Mouse (Mus musculus) left cerebral cortex, adult 8-10 months (tissue): ENCODE data around the gene Kifc3. TPM values are rescaled to one million over a fixed set of nuclear protein-coding genes. Genes with fewer than 3 reads are reported as not detected.

Source experiments
- DNase-seq, 2 experiments: peaks; one replicate each; pipeline ENCODE4 v3.0.0; 2022; ENCODE audit warnings: low spot score in 2 of 2
- total RNA-seq, 4 experiments: library from RNA; stranded (reverse); gene quantifications; 2 replicates each; pipeline ENCODE4 v1.2.4; 2022

The Kifc3 gene
- total RNA-seq, 4 experiments from 2014 or later, result 52.8 to 71.1 (median 56.8) TPM

- no peak for DNase-seq
These were observed 123.3 kb downstream of the Kifc3 start for GRCm38 (mm10) chr8:95079305-95079704.

- no peak for DNase-seq
These were observed 124.6 kb downstream of the Kifc3 start for GRCm38 (mm10) chr8:95078055-95078454.

GRCm38 (mm10) chr8:95076151-95076550, 126.5 kb downstream of the Kifc3 start:
- DNase-seq, result no peak

- no peak for DNase-seq
These were observed 127.1 kb downstream of the Kifc3 start for GRCm38 (mm10) chr8:95075504-95075903.

- DNase-seq, result no peak
These were observed 135.0 kb downstream of the Kifc3 start for GRCm38 (mm10) chr8:95067582-95067981.

GRCm38 (mm10) chr8:95064531-95064930, 138.1 kb downstream of the Kifc3 start:
- DNase-seq, result no peak

GRCm38 (mm10) chr8:95059812-95060533, 142.6 kb downstream of the Kifc3 start:
- no peak for DNase-seq

- no peak for DNase-seq
These were observed 144.0 kb downstream of the Kifc3 start for GRCm38 (mm10) chr8:95058661-95059060.

GRCm38 (mm10) chr8:95056414-95056813, 146.2 kb downstream of the Kifc3 start:
- DNase-seq, result no peak

GRCm38 (mm10) chr8:95054927-95055510, 147.6 kb downstream of the Kifc3 start, which contains the start of gene Drc7:
Gene Drc7 (plus strand): TSS chr8:95055103.
- DNase-seq, result no peak

- no peak for DNase-seq
These were observed 148.2 kb downstream of the Kifc3 start for GRCm38 (mm10) chr8:95054438-95054837.

Other genes starting within 250 kb of the Kifc3 start
- gene Adgrg1, start 228.1 kb downstream of the Kifc3 start, total RNA-seq, result 10 to 100 TPM; 72.9 to 94.8 (median 80.5) TPM
- gene Adgrg3, start 185.1 kb downstream of the Kifc3 start, total RNA-seq, result under 1 TPM in 2 of 4 experiments, not detected in 2; 0.27 to 0.30 TPM
- gene Drc7, start 147.7 kb downstream of the Kifc3 start, total RNA-seq, result 1 to 10 TPM; 1.2 to 2.6 (median 1.9) TPM
- 10 to 100 TPM; 46.1 to 50.9 (median 47.7) TPM for gene Katnb1, start 121.6 kb downstream of the Kifc3 start, total RNA-seq
- under 1 TPM; 0.25 to 0.53 (median 0.49) TPM for gene Cngb1, start 103.8 kb upstream of the Kifc3 start, total RNA-seq
- gene Tepp, start 107.8 kb upstream of the Kifc3 start, total RNA-seq, result not detected
- 10 to 100 TPM; 14.7 to 16.3 (median 15.3) TPM for gene Zfp319, start 129.1 kb upstream of the Kifc3 start, total RNA-seq
- gene Usb1, start 129.5 kb upstream of the Kifc3 start, total RNA-seq, result 10 to 100 TPM; 11.4 to 13.8 (median 12.2) TPM
- gene Mmp15, start 149.5 kb upstream of the Kifc3 start, total RNA-seq, result 10 to 100 TPM; 16.0 to 17.9 (median 16.8) TPM
- 10 to 100 TPM; 52.7 to 60.3 (median 57.4) TPM for gene Cfap20, start 232.1 kb upstream of the Kifc3 start, total RNA-seq